Mouse (Mus musculus) frontal cortex, postnatal 10 days (tissue): ENCODE results near the gene Kalrn.

Experiments used
- DNase-seq, 2 experiments: peaks; one replicate each; pipeline ENCODE4 v3.0.0; 2022; ENCODE audit warnings: low spot score in 2 of 2, mixed read lengths in 1 of 2

Gene Kalrn

GRCm38 (mm10) chr16:34040276-34040675, 533.1 kb downstream of the Kalrn start:
- DNase-seq, result no peak

GRCm38 (mm10) chr16:34039736-34040135, 533.6 kb downstream of the Kalrn start:
- DNase-seq, result no peak

GRCm38 (mm10) chr16:34036327-34037047, 536.8 kb downstream of the Kalrn start:
- no peak for DNase-seq

- no peak for DNase-seq
Observed at GRCm38 (mm10) chr16:34035780-34036179, 537.6 kb downstream of the Kalrn start.

- no peak for DNase-seq
Observed at GRCm38 (mm10) chr16:34034267-34034666, 539.1 kb downstream of the Kalrn start.

GRCm38 (mm10) chr16:34032011-34032645, 541.2 kb downstream of the Kalrn start:
- DNase-seq, result no peak

GRCm38 (mm10) chr16:34031565-34031964, 541.8 kb downstream of the Kalrn start:
- DNase-seq, result no peak

GRCm38 (mm10) chr16:34030379-34030778, 543.0 kb downstream of the Kalrn start:
- no peak for DNase-seq

GRCm38 (mm10) chr16:34029790-34030189, 543.5 kb downstream of the Kalrn start:
- no peak for DNase-seq

- DNase-seq, result no peak
Observed at GRCm38 (mm10) chr16:34017241-34017640, 556.1 kb downstream of the Kalrn start.

GRCm38 (mm10) chr16:34011991-34012845, 561.1 kb downstream of the Kalrn start:
- DNase-seq, result no peak

- DNase-seq, result no peak
Observed at GRCm38 (mm10) chr16:34009567-34009966, 563.8 kb downstream of the Kalrn start.

GRCm38 (mm10) chr16:34005986-34006385, 567.3 kb downstream of the Kalrn start:
- DNase-seq, result no peak

GRCm38 (mm10) chr16:34004128-34004578, 569.2 kb downstream of the Kalrn start:
- DNase-seq, result peak; percentile 74 to 77

GRCm38 (mm10) chr16:34003566-34004127, 569.7 kb downstream of the Kalrn start:
- no peak for DNase-seq

GRCm38 (mm10) chr16:34000715-34001114, 572.6 kb downstream of the Kalrn start:
- no peak for DNase-seq

GRCm38 (mm10) chr16:33999388-33999787, 573.9 kb downstream of the Kalrn start:
- no peak for DNase-seq

- no peak for DNase-seq
Observed at GRCm38 (mm10) chr16:33998011-33998410, 575.3 kb downstream of the Kalrn start.

GRCm38 (mm10) chr16:33996030-33996429, 577.3 kb downstream of the Kalrn start:
- no peak for DNase-seq

GRCm38 (mm10) chr16:33995496-33995895, 577.8 kb downstream of the Kalrn start:
- no peak for DNase-seq

- no peak for DNase-seq
Observed at GRCm38 (mm10) chr16:33994321-33994720, 579.0 kb downstream of the Kalrn start.

- no peak for DNase-seq
Observed at GRCm38 (mm10) chr16:33990712-33991111, 582.6 kb downstream of the Kalrn start.
